Mouse (Mus musculus): Measurements from ENCODE around the gene Cts7. TPM values are rescaled to one million over a fixed set of nuclear protein-coding genes. Genes with fewer than 3 reads are reported as not detected.

The Cts7 gene
- polyA plus RNA-seq (2012; ENCODE audit: low replicate concordance), result not detected in 2 replicates

GRCm38 (mm10) chr13:61358097-61358496 lies at the start of gene Cts7:
Gene Cts7, minus strand, starts transcription at chr13:61358197.

Other genes with a start within 250 kb of the Cts7 start
- not detected in 2 replicates for gene Ctsr, start 193.9 kb downstream of the Cts7 start, polyA plus RNA-seq (2012; ENCODE audit: low replicate concordance)
- gene Cts6, start 154.8 kb downstream of the Cts7 start, polyA plus RNA-seq (2012; ENCODE audit: low replicate concordance), result not detected in 2 replicates
- gene Cts8, start 102.8 kb downstream of the Cts7 start, polyA plus RNA-seq (2012; ENCODE audit: low replicate concordance), result not detected in 2 replicates
- not detected in 2 replicates for gene Gm49398, start 69.4 kb downstream of the Cts7 start, polyA plus RNA-seq (2012; ENCODE audit: low replicate concordance)
- not detected in 2 replicates for gene Ctsm, start 183.6 kb upstream of the Cts7 start, polyA plus RNA-seq (2012; ENCODE audit: low replicate concordance)
- gene Gm49352, start 210.0 kb upstream of the Cts7 start, polyA plus RNA-seq (2012; ENCODE audit: low replicate concordance), result not detected in 2 replicates
- not detected in 2 replicates for gene Cts3, start 211.9 kb upstream of the Cts7 start, polyA plus RNA-seq (2012; ENCODE audit: low replicate concordance)